Mouse (Mus musculus) ES-E14 (cell line): ENCODE measurements around the gene Cuedc1.

ENCODE experiments used
- MAFK ChIP-seq: IDR thresholded peaks from 2 replicates; pipeline ENCODE4 v1.6.1; 2014; ENCODE audit warnings: mild to moderate bottlenecking, low read depth, low read length, inconsistent platforms; ENCODE audit not compliant: insufficient read depth
- ZC3H11A ChIP-seq: IDR thresholded peaks from 2 replicates; pipeline ENCODE4 v1.6.1; 2012; ENCODE audit warnings: low read depth, mild to moderate bottlenecking, inconsistent platforms, low read length, borderline replicate concordance

DNA sequence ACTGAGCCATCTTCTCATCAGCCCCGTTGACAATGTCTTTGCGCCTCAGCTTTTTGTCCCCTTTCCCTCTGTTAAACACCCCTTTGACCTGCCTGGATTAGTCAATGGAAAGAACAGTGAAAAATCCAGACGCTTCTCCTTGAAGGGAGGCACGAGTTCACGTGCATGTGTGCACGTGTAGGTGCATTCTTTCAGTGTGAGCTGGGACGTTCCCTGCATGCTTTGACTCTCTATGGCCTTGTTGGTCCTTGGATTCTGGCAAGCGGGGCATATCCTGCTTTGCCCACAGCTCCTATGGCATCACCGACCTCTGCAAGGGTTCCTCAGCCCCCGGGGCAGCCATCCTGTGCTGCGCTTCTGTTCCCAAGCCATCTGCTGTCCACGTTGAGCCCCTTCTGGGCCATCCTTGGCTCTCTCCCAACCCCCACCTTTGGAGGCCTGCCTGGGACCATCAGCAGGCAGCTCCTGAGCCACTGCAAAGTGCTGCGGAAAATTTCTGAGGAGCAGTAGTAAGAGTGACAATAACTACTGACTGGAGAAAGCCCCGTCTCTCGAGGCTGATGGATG is 74.1 kb downstream of the Cuedc1 start:
- no peak for TF ChIP-seq ZC3H11A
- no peak for TF ChIP-seq MAFK
